Mouse (Mus musculus) stomach, embryonic 14.5 days (tissue): ENCODE data around the gene Fars2. TPM values are rescaled to one million over a fixed set of nuclear protein-coding genes. Genes with fewer than 3 reads are reported as not detected.
A peak's percentile ranks its signal among the peaks of the same experiment; 100 is the strongest.

Experiments
- ATAC-seq: fragments of 200-750 bp; cut with Nextera tagmentation; 2 replicates; pipeline ENCODE4 v1.8.0; 2017; ENCODE audit warnings: low read depth, moderate TSS enrichment; ENCODE audit not compliant: insufficient number of reproducible peaks, insufficient read depth, low FRiP score
- H3K27ac ChIP-seq: fragments of 300-500 bp; sonication (generic); 2 replicates; pipeline ENCODE4 v1.5.1; 2014; ENCODE audit warnings: mild to moderate bottlenecking, low read length, moderate library complexity, mixed read lengths
- H3K27me3 ChIP-seq: fragments of 300-500 bp; sonication (generic); 2 replicates; pipeline ENCODE4 v1.6.1; 2014; ENCODE audit warnings: low read length, control low read depth, mixed read lengths; ENCODE audit not compliant: control insufficient read depth, insufficient read depth
- H3K36me3 ChIP-seq: fragments of 300-500 bp; sonication (generic); 2 replicates; pipeline ENCODE4 v1.6.1; 2014; ENCODE audit warnings: mild to moderate bottlenecking, control low read depth, low read length, moderate library complexity, mixed read lengths; ENCODE audit not compliant: control insufficient read depth, insufficient read depth
- H3K4me1 ChIP-seq: fragments of 300-500 bp; sonication (generic); 2 replicates; pipeline ENCODE4 v1.6.1; 2014; ENCODE audit warnings: low read length, control low read depth, mixed read lengths; ENCODE audit not compliant: control insufficient read depth, insufficient read depth
- H3K4me2 ChIP-seq: fragments of 300-500 bp; sonication (generic); replicated peaks from 2 replicates; pipeline ENCODE4 v1.6.1; 2014; ENCODE audit warnings: low read depth, low read length, control low read depth
- H3K4me3 ChIP-seq: fragments of 300-500 bp; sonication (generic); 2 replicates; pipeline ENCODE4 v1.5.1; 2014; ENCODE audit warnings: low read depth, low read length, control low read depth
- H3K9ac ChIP-seq: fragments of 300-500 bp; sonication (generic); replicated peaks from 2 replicates; pipeline ENCODE4 v1.6.1; 2014; ENCODE audit warnings: low read depth, mild to moderate bottlenecking, control low read depth, low read length, moderate library complexity, mixed read lengths
- H3K9me3 ChIP-seq: fragments of 300-500 bp; sonication (generic); 2 replicates; pipeline ENCODE4 v1.6.1; 2016; ENCODE audit warnings: low read depth, low read length, control low read depth; ENCODE audit not compliant: control insufficient read depth
- WGBS: fragments of 180-500 bp; shearing (Covaris S2); extraction: QIAGEN DNeasy Blood & Tissue Kit; methylation state at CpG from one replicate; pipeline ENCODE4 v1.1.7; 2014; 5-methylcytosine and 5-hydroxymethylcytosine counted together
- polyA plus RNA-seq: library from polyadenylated mRNA; unstranded; fragments of >200 nt; fragmentation: Nextera tagmentation; extraction: Ambion mirVana; gene quantifications from 2 replicates; pipeline ENCODE4 v1.2.1, GENCODE M21; 2014

Fars2 gene
- polyA plus RNA-seq, 1 experiment from 2014 or later, result 40.0 TPM

- H3K9me3 ChIP-seq, result no peaks in the 10 kb centered on the region
- 0 out of 2 replicates have a peak overlapping the region, but pooled peaks have one; percentile 0 for H3K9ac ChIP-seq
- peak overlapping the region; percentile 62 for H3K4me2 ChIP-seq
- ATAC-seq, result 0 out of 2 replicates have a peak, but pooled peaks have one; percentile 14
- H3K4me3 ChIP-seq, result peak overlapping the region; percentile 37
- H3K27ac ChIP-seq, result no peak overlapping the region
- H3K36me3 ChIP-seq, result no peaks in the 10 kb centered on the region
- peaks cover 15% of the 10 kb centered on the region; the same call in 1 of the 2 replicates for H3K27me3 ChIP-seq
- WGBS, result 13% methylated on average over 9 of the region's 9 CpGs
- peaks cover 13% of the 10 kb centered on the region; the same call in 1 of the 2 replicates for H3K4me1 ChIP-seq
These were observed 619.4 kb downstream of the Fars2 start for GRCm38 (mm10) chr13:36736619-36736996.

DNA sequence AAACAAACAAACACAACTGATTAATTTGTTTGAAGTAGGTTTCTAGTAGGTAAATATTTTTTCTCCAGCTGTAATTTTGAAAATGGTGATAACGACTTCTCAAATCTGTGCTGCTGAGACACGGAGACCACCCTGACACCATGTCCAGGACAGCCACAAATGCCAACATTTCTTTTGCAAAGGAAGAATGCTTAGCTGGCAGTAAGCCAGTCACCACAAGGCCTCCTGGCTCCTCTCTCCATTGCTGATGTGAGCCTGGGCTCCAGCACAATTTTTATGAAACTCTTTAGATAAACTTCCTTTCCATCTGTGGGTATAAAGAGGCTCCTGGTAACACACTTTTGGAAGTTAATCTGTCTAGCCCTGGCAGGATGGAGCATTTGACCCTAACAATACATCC lies 632.8 kb downstream of the Fars2 start:
- H3K4me1 ChIP-seq, result no peaks in the 10 kb centered on the region
- H3K27me3 ChIP-seq, result no peaks in the 10 kb centered on the region
- no peak overlapping the region for H3K27ac ChIP-seq
- WGBS, result 34% methylated on average over 2 of the region's 2 CpGs
- no peak for ATAC-seq
- H3K4me2 ChIP-seq, result no peak overlapping the region
- H3K9ac ChIP-seq, result no peak overlapping the region
- no peak overlapping the region for H3K4me3 ChIP-seq
- no peaks in the 10 kb centered on the region for H3K9me3 ChIP-seq
- H3K36me3 ChIP-seq, result no peaks in the 10 kb centered on the region

DNA sequence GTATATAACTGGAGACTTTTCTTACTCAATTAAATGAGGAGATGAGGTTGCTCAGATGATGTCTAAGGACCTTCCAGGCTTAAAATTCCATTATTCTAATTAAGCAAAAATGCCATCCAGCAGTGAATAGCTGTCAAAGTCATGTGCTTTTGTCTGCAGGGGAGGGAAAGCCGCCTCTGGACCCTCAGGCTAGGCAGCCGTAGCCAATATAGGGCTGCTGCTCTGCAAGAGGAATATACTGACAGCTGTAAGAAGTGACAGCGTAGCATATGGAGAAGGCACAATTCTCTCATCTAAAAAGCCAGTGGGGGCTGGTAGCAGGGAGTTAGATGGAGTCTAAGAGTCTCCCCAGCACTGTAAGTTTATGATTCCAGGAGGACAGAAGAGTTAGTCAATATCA lies 634.6 kb downstream of the Fars2 start:
- H3K36me3 ChIP-seq, result no peaks in the 10 kb centered on the region
- no peak overlapping the region for H3K27ac ChIP-seq
- H3K4me1 ChIP-seq, result no peaks in the 10 kb centered on the region
- H3K4me3 ChIP-seq, result no peak overlapping the region
- 0 out of 2 replicates have a peak, but pooled peaks cover 4% of the 10 kb centered on the region for H3K27me3 ChIP-seq
- no peak overlapping the region for H3K4me2 ChIP-seq
- H3K9me3 ChIP-seq, result no peaks in the 10 kb centered on the region
- WGBS, result 72% methylated on average over 3 of the region's 3 CpGs
- ATAC-seq, result no peak
- no peak overlapping the region for H3K9ac ChIP-seq

DNA sequence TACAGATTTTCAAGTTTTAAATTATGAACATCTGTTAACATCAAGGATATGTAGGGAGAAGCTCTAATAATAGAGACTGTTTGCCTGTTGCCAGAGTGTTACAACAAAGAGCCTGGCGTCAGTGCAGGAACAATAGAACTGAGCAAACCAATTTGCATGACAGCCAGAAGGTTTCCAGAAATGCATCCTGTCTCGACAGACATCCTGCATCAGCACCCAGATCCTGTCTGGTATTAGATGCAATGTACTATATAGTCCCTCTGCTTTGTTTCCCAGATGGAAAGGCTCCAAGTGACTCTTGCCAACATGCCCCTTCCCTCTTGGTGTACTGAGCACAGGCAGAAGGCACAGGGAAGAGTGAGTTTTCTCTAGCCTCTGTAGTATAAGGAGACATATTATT lies 649.6 kb downstream of the Fars2 start:
- H3K9me3 ChIP-seq, result no peaks in the 10 kb centered on the region
- H3K27ac ChIP-seq, result no peak overlapping the region
- no peak overlapping the region for H3K9ac ChIP-seq
- no peaks in the 10 kb centered on the region for H3K27me3 ChIP-seq
- H3K4me1 ChIP-seq, result no peaks in the 10 kb centered on the region
- ATAC-seq, result no peak
- H3K4me3 ChIP-seq, result no peak overlapping the region
- H3K36me3 ChIP-seq, result no peaks in the 10 kb centered on the region
- no peak overlapping the region for H3K4me2 ChIP-seq
- WGBS, result 70% methylated on average over 2 of the region's 2 CpGs

Other genes starting within 250 kb of the Fars2 start
- gene Rpp40, start 211.1 kb upstream of the Fars2 start, polyA plus RNA-seq, result 21.5 and 25.2 TPM in 2 replicates
- gene Ppp1r3g, start 158.6 kb upstream of the Fars2 start, polyA plus RNA-seq, result 0.55 and 0.87 TPM in 2 replicates
- gene Lyrm4, start 114 bp downstream of the Fars2 start, polyA plus RNA-seq, result 28.1 and 30.1 TPM in 2 replicates